Mouse (Mus musculus) stomach, postnatal 0 days (tissue): Measurements from ENCODE around the gene Naglu. TPM values are rescaled to one million over a fixed set of nuclear protein-coding genes. Genes with fewer than 3 reads are reported as not detected.

Experiments used
- ATAC-seq: fragments of 200-750 bp; cut with Nextera tagmentation; 2 replicates; pipeline ENCODE4 v1.8.0; 2017; ENCODE audit not compliant: low FRiP score, low TSS enrichment
- DNase-seq: peaks from one replicate; pipeline ENCODE4 v3.0.0-alpha.2; 2016; ENCODE audit warnings: low spot score
- H3K27ac ChIP-seq: fragments of 300-500 bp; sonication (generic); replicated peaks from 2 replicates; pipeline ENCODE4 v1.5.1; 2014; ENCODE audit warnings: mild to moderate bottlenecking, control low read depth
- H3K27me3 ChIP-seq: fragments of 300-500 bp; sonication (generic); 2 replicates; pipeline ENCODE4 v1.6.1; 2014; ENCODE audit warnings: low read length; ENCODE audit not compliant: control insufficient read depth, insufficient read depth
- H3K36me3 ChIP-seq: fragments of 300-500 bp; sonication (generic); 2 replicates; pipeline ENCODE4 v1.6.1; 2014; ENCODE audit warnings: low read length, mixed read lengths; ENCODE audit not compliant: control insufficient read depth, insufficient read depth
- H3K4me1 ChIP-seq: fragments of 300-500 bp; sonication (generic); replicated peaks from 2 replicates; pipeline ENCODE4 v1.6.1; 2014; ENCODE audit warnings: antibody characterized with exemption; ENCODE audit not compliant: control insufficient read depth, insufficient read depth
- H3K4me2 ChIP-seq: fragments of 300-500 bp; sonication (generic); replicated peaks from 2 replicates; pipeline ENCODE4 v1.6.1; 2014; ENCODE audit warnings: low read depth, mild to moderate bottlenecking, control low read depth, moderate library complexity
- H3K4me3 ChIP-seq: fragments of 300-500 bp; sonication (generic); 2 replicates; pipeline ENCODE4 v1.5.1; 2014; ENCODE audit warnings: low read depth, low read length, control low read depth
- H3K9ac ChIP-seq: fragments of 300-500 bp; sonication (generic); 2 replicates; pipeline ENCODE4 v1.6.1; 2014; ENCODE audit warnings: mild to moderate bottlenecking, low read length, control low read depth, mixed read lengths
- H3K9me3 ChIP-seq: fragments of 300-500 bp; sonication (generic); 2 replicates; pipeline ENCODE4 v1.6.1; 2016; ENCODE audit warnings: low read length; ENCODE audit not compliant: control insufficient read depth
- CTCF ChIP-seq: IDR thresholded peaks from 2 replicates; pipeline ENCODE4 v1.5.1; 2016; ENCODE audit warnings: antibody characterized with exemption, low read depth, mild to moderate bottlenecking, moderate library complexity
- EP300 ChIP-seq: optimal IDR thresholded peaks from 2 replicates; pipeline ENCODE3; 2016; ENCODE audit warnings: antibody characterized with exemption
- WGBS: fragments of 180-500 bp; shearing (Covaris S2); extraction: QIAGEN DNeasy Blood & Tissue Kit; methylation state at CpG from one replicate; pipeline ENCODE4 v1.1.7; 2014; 5-methylcytosine and 5-hydroxymethylcytosine counted together
- polyA plus RNA-seq: library from polyadenylated mRNA; unstranded; fragments of >200 nt; fragmentation: Nextera tagmentation; extraction: Ambion mirVana; gene quantifications from 2 replicates; pipeline ENCODE4 v1.2.1, GENCODE M21; 2015

Naglu gene
- polyA plus RNA-seq, 1 experiment from 2014 or later = 16.0 TPM

DNA sequence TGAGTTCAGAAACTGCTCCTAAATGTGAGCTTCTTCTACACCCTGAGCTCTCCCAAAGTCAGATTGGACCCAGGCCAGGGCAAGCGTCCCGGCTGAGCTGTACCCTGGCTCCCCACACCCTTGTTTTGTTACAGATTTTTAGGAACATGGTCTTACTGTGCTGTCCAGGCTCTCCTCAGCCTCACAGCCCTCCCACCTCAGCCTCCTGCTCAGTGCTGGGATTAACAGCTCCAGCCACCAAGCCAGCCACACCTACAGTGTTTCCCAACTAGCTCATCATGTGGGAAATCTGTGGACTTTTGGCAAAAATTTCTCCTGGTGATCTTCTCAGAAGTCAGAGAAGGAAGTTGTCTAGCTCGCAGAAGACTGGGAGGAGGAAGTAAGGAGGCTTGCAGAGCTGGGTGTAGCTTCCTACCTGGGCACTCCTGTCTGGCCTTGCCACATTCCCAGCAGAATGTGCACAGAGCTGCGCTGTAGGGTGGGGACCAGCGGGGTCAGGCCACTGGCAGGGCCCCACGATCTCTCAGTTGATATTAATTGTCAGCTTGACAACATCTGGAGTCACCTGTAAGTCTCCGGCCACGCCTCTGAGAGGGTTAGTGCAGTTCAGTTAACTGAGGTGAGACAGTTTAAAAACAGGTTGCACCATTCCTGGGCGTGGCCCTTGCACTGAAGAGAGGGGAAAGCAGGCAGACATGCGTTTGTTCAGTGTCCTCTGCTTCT lies 16.9 kb upstream of the Naglu start:
- ATAC-seq = peak; percentile 75
- peaks cover 13% of the 10 kb centered on the region for H3K4me1 ChIP-seq
- H3K4me2 ChIP-seq = no peak overlapping the region
- no peaks in the 10 kb centered on the region for H3K27me3 ChIP-seq
- no peak overlapping the region for H3K9ac ChIP-seq
- H3K4me3 ChIP-seq = no peak overlapping the region
- no peaks in the 10 kb centered on the region for H3K9me3 ChIP-seq
- no peak for TF ChIP-seq CTCF
- no peak for TF ChIP-seq EP300
- 52% methylated on average over 10 of the region's 10 CpGs for WGBS
- peak overlapping the region; percentile 93 for H3K27ac ChIP-seq
- H3K36me3 ChIP-seq = peaks cover 14% of the 10 kb centered on the region
- peak; percentile 69 for DNase-seq

DNA sequence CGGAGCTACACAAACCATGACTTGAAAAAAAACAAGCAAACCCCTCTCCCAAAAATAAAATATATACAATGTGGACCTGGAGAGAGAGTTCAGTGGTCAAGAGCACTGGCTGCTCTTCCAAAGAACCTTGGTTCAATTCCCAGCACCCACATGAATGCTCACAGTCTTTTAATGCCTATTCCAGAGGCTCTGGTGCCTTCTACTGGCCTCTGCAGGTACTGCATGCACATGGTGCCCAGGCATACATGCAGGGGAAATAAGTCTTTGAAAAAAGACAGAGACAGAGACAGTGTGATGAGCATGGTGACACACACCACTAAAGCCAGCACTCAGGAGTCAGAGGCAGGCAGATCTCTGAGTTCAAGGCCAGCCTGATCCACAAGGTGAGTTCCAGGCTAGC lies 15.8 kb upstream of the Naglu start:
- no peaks in the 10 kb centered on the region for H3K27me3 ChIP-seq
- H3K4me2 ChIP-seq = no peak overlapping the region
- TF ChIP-seq EP300 (no peak), CTCF (peak; percentile 64)
- H3K4me3 ChIP-seq = no peak overlapping the region
- peak overlapping the region; percentile 93; the same call in 1 of the 2 replicates for H3K27ac ChIP-seq
- no peaks in the 10 kb centered on the region for H3K9me3 ChIP-seq
- WGBS = 100% methylated on average over 1 of the region's 1 CpGs
- ATAC-seq (no peak), DNase-seq (no peak)
- no peak overlapping the region for H3K9ac ChIP-seq
- peaks cover 16% of the 10 kb centered on the region for H3K4me1 ChIP-seq
- H3K36me3 ChIP-seq = peaks cover 9% of the 10 kb centered on the region

DNA sequence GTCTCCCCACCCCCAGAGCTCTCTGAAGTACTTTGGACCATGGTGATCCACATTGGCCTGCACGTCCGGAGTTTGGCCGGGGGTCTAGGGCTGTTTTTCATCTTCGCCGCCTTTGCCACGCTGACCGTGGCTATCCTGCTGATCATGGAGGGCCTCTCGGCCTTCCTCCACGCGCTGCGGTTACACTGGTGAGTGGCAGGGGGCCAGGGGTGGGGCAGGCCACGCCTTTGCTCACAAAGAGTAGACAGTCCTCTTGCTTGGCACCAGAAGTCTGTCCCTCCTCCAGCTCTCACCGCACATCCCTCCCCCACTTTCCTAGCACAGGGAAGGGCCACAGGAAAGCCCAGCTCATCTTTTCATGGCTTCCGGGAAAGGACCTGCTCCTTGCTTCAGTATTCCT lies 14.4 kb upstream of the Naglu start:
- ATAC-seq (no peak), DNase-seq (no peak)
- TF ChIP-seq CTCF = no peak
- Histone ChIP-seq H3K36me3 (peaks cover 8% of the 10 kb centered on the region), H3K4me1 (peaks cover 16% of the 10 kb centered on the region), H3K9me3 (no peaks in the 10 kb centered on the region), H3K9ac (no peak overlapping the region), H3K4me2 (no peak overlapping the region), H3K4me3 (no peak overlapping the region), H3K27ac (peak overlapping the region; percentile 90; the same call in 1 of the 2 replicates), H3K27me3 (no peaks in the 10 kb centered on the region)
- 56% methylated on average over 14 of the region's 14 CpGs for WGBS

DNA sequence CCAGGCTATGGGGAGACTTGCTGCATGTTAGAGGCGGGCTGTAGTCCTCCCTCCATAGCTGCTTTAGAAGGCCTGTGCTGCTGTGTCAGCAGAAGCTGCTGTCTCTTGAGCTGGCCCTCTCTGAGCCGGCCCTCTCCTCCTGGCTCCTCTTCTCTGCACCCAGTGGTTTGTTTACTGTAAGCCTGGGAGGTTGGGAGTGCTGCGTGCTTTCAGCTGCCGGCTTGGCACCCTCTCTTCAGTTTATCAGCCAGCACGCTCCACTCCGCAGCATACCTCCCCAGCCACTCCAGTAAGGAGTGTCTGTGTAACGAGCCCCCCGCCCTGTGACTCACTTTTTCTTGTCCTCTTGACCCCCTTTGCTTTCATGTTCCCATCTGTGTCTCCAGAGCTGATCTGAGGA lies 12.9 kb upstream of the Naglu start:
- Histone ChIP-seq H3K4me2 (no peak overlapping the region), H3K27ac (peak overlapping the region; percentile 90), H3K9ac (peak overlapping the region; percentile 45; the same call in 1 of the 2 replicates), H3K4me3 (no peak overlapping the region), H3K4me1 (peaks cover 16% of the 10 kb centered on the region), H3K9me3 (no peaks in the 10 kb centered on the region), H3K36me3 (peaks cover 8% of the 10 kb centered on the region; the same call in 1 of the 2 replicates), H3K27me3 (no peaks in the 10 kb centered on the region)
- TF ChIP-seq CTCF = no peak
- no peak for TF ChIP-seq EP300
- ATAC-seq = peak; percentile 71
- WGBS = 15% methylated on average over 8 of the region's 8 CpGs
- peak; percentile 77 for DNase-seq

DNA sequence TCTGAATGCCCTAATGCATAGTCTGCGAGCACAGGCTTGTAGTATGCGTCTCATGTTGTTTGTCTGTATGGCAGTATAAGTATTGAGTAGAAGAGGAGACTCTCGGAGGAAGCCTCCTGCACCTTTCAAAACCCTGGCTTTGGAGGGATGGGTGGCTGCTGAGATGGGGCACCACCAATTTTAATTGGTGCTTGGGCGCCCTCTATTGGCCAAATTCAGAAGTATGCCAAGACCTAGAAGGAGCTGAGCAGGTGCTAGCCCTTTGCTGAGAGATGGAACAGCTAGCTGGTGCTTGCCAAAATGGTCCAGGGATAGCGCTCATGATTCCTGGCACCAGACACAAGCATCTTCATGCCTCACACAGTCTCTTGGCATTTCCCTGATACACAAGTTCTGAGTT lies 12.0 kb upstream of the Naglu start:
- Histone ChIP-seq H3K4me1 (peaks cover 21% of the 10 kb centered on the region), H3K4me3 (no peak overlapping the region), H3K27ac (peak overlapping the region; percentile 90), H3K4me2 (no peak overlapping the region), H3K36me3 (peaks cover 8% of the 10 kb centered on the region; the same call in 1 of the 2 replicates), H3K9ac (no peak overlapping the region; the same call in 1 of the 2 replicates), H3K9me3 (no peaks in the 10 kb centered on the region), H3K27me3 (no peaks in the 10 kb centered on the region)
- ATAC-seq = peak; percentile 28; the same call in 1 of the 2 replicates
- DNase-seq = peak; percentile 85
- TF ChIP-seq EP300 = no peak
- peak; percentile 91 for TF ChIP-seq CTCF
- 21% methylated on average over 5 of the region's 5 CpGs for WGBS

DNA sequence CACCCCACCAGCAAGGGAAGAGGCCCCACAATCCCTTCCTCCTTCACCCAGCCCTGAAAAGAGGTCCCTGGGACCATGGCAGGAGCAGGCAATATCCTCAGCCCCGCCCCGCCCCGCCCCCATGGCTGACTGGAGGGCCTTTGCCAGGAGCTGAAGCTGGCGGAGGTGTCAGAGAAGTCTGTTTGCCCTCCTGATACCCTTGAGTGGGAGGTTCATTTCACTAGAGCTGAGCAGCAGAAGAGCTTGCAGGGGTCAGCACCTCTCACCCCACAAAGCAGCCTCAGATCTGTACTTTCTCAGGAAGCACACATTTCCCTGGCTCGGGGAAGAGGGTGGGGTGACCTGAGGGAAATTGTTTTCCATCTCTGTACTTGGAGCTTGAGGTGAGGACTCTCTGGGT lies 11.1 kb upstream of the Naglu start:
- H3K9ac ChIP-seq = no peak overlapping the region

More for the DNA sequence above, 11.1 kb upstream of the Naglu start:
- Histone ChIP-seq H3K36me3 (peaks cover 10% of the 10 kb centered on the region; the same call in 1 of the 2 replicates), H3K9me3 (no peaks in the 10 kb centered on the region), H3K4me3 (no peak overlapping the region), H3K27me3 (no peaks in the 10 kb centered on the region), H3K4me2 (no peak overlapping the region), H3K4me1 (peaks cover 29% of the 10 kb centered on the region), H3K27ac (peak overlapping the region; percentile 94)
- ATAC-seq = no peak
- peak; percentile 59 for DNase-seq
- no peak for TF ChIP-seq EP300
- no peak for TF ChIP-seq CTCF
- WGBS = 40% methylated on average over 5 of the region's 5 CpGs
